Mouse (Mus musculus): Measurements from ENCODE around the gene Tbc1d22a.

The Tbc1d22a gene

GRCm38 (mm10) chr15:86283238-86283637 lies 69.0 kb downstream of the Tbc1d22a start:
- no peak for DNase-seq

GRCm38 (mm10) chr15:86285296-86285695 lies 71.0 kb downstream of the Tbc1d22a start:
- no peak for DNase-seq

- no peak for DNase-seq
These were observed 75.8 kb downstream of the Tbc1d22a start for GRCm38 (mm10) chr15:86290074-86290473.

- no peak for DNase-seq
These were observed 78.0 kb downstream of the Tbc1d22a start for GRCm38 (mm10) chr15:86292288-86292687.

GRCm38 (mm10) chr15:86294426-86294825 lies 80.2 kb downstream of the Tbc1d22a start:
- no peak for DNase-seq

- no peak for DNase-seq
These were observed 81.5 kb downstream of the Tbc1d22a start for GRCm38 (mm10) chr15:86295722-86296288.

GRCm38 (mm10) chr15:86297281-86297680 lies 83.0 kb downstream of the Tbc1d22a start:
- DNase-seq: no peak

GRCm38 (mm10) chr15:86303876-86304275 lies 89.6 kb downstream of the Tbc1d22a start:
- no peak for DNase-seq

GRCm38 (mm10) chr15:86304861-86305260 lies 90.6 kb downstream of the Tbc1d22a start:
- no peak for DNase-seq

- DNase-seq: no peak
These were observed 91.0 kb downstream of the Tbc1d22a start for GRCm38 (mm10) chr15:86305290-86305689.

- no peak for DNase-seq
These were observed 95.1 kb downstream of the Tbc1d22a start for GRCm38 (mm10) chr15:86309213-86309829.

- DNase-seq: no peak
These were observed 106.7 kb downstream of the Tbc1d22a start for GRCm38 (mm10) chr15:86320803-86321510.

GRCm38 (mm10) chr15:86326341-86326740 lies 112.1 kb downstream of the Tbc1d22a start:
- DNase-seq: no peak

GRCm38 (mm10) chr15:86329911-86330310 lies 115.7 kb downstream of the Tbc1d22a start:
- DNase-seq: no peak

- no peak for DNase-seq
These were observed 116.2 kb downstream of the Tbc1d22a start for GRCm38 (mm10) chr15:86330454-86330853.

GRCm38 (mm10) chr15:86331501-86332245 lies 117.4 kb downstream of the Tbc1d22a start:
- no peak for DNase-seq

GRCm38 (mm10) chr15:86333176-86333575 lies 118.9 kb downstream of the Tbc1d22a start:
- no peak for DNase-seq

GRCm38 (mm10) chr15:86333606-86334005 lies 119.3 kb downstream of the Tbc1d22a start:
- no peak for DNase-seq

GRCm38 (mm10) chr15:86334276-86334675 lies 120.0 kb downstream of the Tbc1d22a start:
- DNase-seq: no peak

- no peak for DNase-seq
These were observed 120.5 kb downstream of the Tbc1d22a start for GRCm38 (mm10) chr15:86334745-86335144.

GRCm38 (mm10) chr15:86335781-86336180 lies 121.5 kb downstream of the Tbc1d22a start:
- DNase-seq: no peak

GRCm38 (mm10) chr15:86337726-86338125 lies 123.5 kb downstream of the Tbc1d22a start:
- no peak for DNase-seq

GRCm38 (mm10) chr15:86339736-86340135 lies 125.5 kb downstream of the Tbc1d22a start:
- DNase-seq: no peak

GRCm38 (mm10) chr15:86340766-86341165 lies 126.5 kb downstream of the Tbc1d22a start:
- DNase-seq: no peak

Measured in embryo, embryonic 11 days (tissue).